Mouse (Mus musculus) brain, embryonic 14.5 days (tissue): ENCODE data around the gene Tarsl2.

Source experiments
- CTCF ChIP-seq: fragments of 200-500 bp; IDR thresholded peaks from 2 replicates; pipeline ENCODE4 v1.5.1; 2012; ENCODE audit warnings: inconsistent platforms, mild to moderate bottlenecking, moderate library complexity, borderline replicate concordance; ENCODE audit not compliant: insufficient read depth, insufficient read length; ENCODE audit errors: extremely low read depth
- POLR2A ChIP-seq: fragments of 200-500 bp; IDR thresholded peaks from 2 replicates; pipeline ENCODE4 v1.6.1; 2012; ENCODE audit warnings: mild to moderate bottlenecking, inconsistent platforms, borderline replicate concordance; ENCODE audit not compliant: poor library complexity, insufficient read depth, insufficient read length, severe bottlenecking; ENCODE audit errors: extremely low read depth

GRCm38 (mm10) chr7:65630661-65631060 lies 14.0 kb upstream of the Tarsl2 start:
- TF ChIP-seq POLR2A (no peak), CTCF (no peak)
